Mouse (Mus musculus) CH12.LX (cell line): ENCODE data around the gene Pnpla6. TPM values are rescaled to one million over a fixed set of nuclear protein-coding genes. Genes with fewer than 3 reads are reported as not detected.
"Not testable (repeated sequence)": the region's sequence is repeated elsewhere in the genome, so short reads cannot be mapped to it uniquely, and the experiment has no call there.

Source experiments
- DNase-seq: peaks from one replicate; pipeline ENCODE4 v3.0.0-alpha.2; 2013; ENCODE audit errors: extremely low read depth
- H3K27ac ChIP-seq: 2 replicates; pipeline ENCODE4 v1.5.1; 2012; ENCODE audit warnings: low read depth, mild to moderate bottlenecking, control low read depth, moderate library complexity; ENCODE audit not compliant: insufficient read depth
- H3K27me3 ChIP-seq: replicated peaks from 2 replicates; pipeline ENCODE3; 2012; ENCODE audit warnings: inconsistent platforms
- H3K36me3 ChIP-seq, 2 experiments: replicated peaks in 1 of 2; 2 replicates each; pipeline versions ENCODE3 to v1.6.1; 2012; ENCODE audit warnings: inconsistent platforms in 1 of 2, low read length in 1 of 2, mild to moderate bottlenecking in 1 of 2, mixed read lengths in 1 of 2, moderate library complexity in 1 of 2; ENCODE audit not compliant: control insufficient read depth in 1 of 2, insufficient read depth in 1 of 2
- H3K4me1 ChIP-seq, 2 experiments: 2 replicates each; pipeline ENCODE4 v1.6.1; 2012; ENCODE audit warnings: inconsistent platforms in 1 of 2, moderate library complexity in 1 of 2; ENCODE audit not compliant: insufficient read depth in 2 of 2, control insufficient read depth in 1 of 2
- H3K4me2 ChIP-seq: 2 replicates; pipeline ENCODE4 v1.6.1; 2012; ENCODE audit warnings: low read depth, mild to moderate bottlenecking, control low read depth; ENCODE audit not compliant: poor library complexity, insufficient read depth, severe bottlenecking
- H3K4me3 ChIP-seq, 3 experiments: fragments of 150-350 bp in 1 of 3; sonication (generic) in 1 of 3; replicated peaks in 1 of 3; 2 replicates each; pipeline versions ENCODE3 to v1.5.1; 2011 to 2012; ENCODE audit warnings: low read depth in 2 of 3, low read length in 2 of 3, mild to moderate bottlenecking in 2 of 3, moderate library complexity in 2 of 3, control low read depth in 1 of 3, improper control_type of control experiment in 1 of 3, inconsistent platforms in 1 of 3, mixed read lengths in 1 of 3; ENCODE audit not compliant: poor library complexity in 1 of 3
- H3K79me2 ChIP-seq: replicated peaks from 2 replicates; pipeline ENCODE4 v1.6.1; 2012; ENCODE audit warnings: mild to moderate bottlenecking, moderate library complexity; ENCODE audit not compliant: control insufficient read depth, poor library complexity, insufficient read depth, severe bottlenecking; ENCODE audit errors: extremely low read depth
- H3K9ac ChIP-seq: 2 replicates; pipeline ENCODE4 v1.6.1; 2012; ENCODE audit warnings: low read depth, mild to moderate bottlenecking, control low read depth, moderate library complexity; ENCODE audit not compliant: insufficient read depth
- H3K9me3 ChIP-seq: replicated peaks from 2 replicates; pipeline ENCODE3; 2012; ENCODE audit warnings: low read length, inconsistent platforms, mixed read lengths
- BHLHE40 ChIP-seq: IDR thresholded peaks from 2 replicates; pipeline ENCODE4 v1.6.1; 2011; ENCODE audit warnings: mild to moderate bottlenecking, low read depth, low read length, improper control_type of control experiment
- E2F4 ChIP-seq: IDR thresholded peaks from 2 replicates; pipeline ENCODE4 v1.6.1; 2011; ENCODE audit warnings: low read depth, low read length, improper control_type of control experiment; ENCODE audit not compliant: insufficient replicate concordance
- HCFC1 ChIP-seq: IDR thresholded peaks from 2 replicates; pipeline ENCODE4 v1.6.1; 2012; ENCODE audit warnings: low read depth, mild to moderate bottlenecking, inconsistent platforms, low read length, improper control_type of control experiment
- JUN ChIP-seq: IDR thresholded peaks from 2 replicates; pipeline ENCODE4 v1.6.1; 2011; ENCODE audit warnings: low read depth, mild to moderate bottlenecking, low read length, improper control_type of control experiment, moderate library complexity; ENCODE audit not compliant: insufficient read depth
- JUND ChIP-seq: conservative IDR thresholded peaks from 2 replicates; pipeline ENCODE4 v1.6.1; 2011; ENCODE audit warnings: low read depth, low read length, improper control_type of control experiment
- KAT2A ChIP-seq: IDR thresholded peaks from 2 replicates; pipeline ENCODE4 v1.6.1; 2012; ENCODE audit warnings: low read length, improper control_type of control experiment, inconsistent platforms; ENCODE audit not compliant: insufficient replicate concordance
- MAZ ChIP-seq: IDR thresholded peaks from 2 replicates; pipeline ENCODE4 v1.6.1; 2012; ENCODE audit warnings: low read depth, mild to moderate bottlenecking, inconsistent platforms, low read length, improper control_type of control experiment, moderate library complexity
- MEF2A ChIP-seq: IDR thresholded peaks from 2 replicates; pipeline ENCODE4 v1.6.1; 2014; ENCODE audit warnings: low read depth, mild to moderate bottlenecking, inconsistent platforms, low read length, improper control_type of control experiment, borderline replicate concordance
- MXI1 ChIP-seq: IDR thresholded peaks from 2 replicates; pipeline ENCODE4 v1.6.1; 2011; ENCODE audit warnings: mild to moderate bottlenecking, low read depth, low read length, improper control_type of control experiment
- NRF1 ChIP-seq: IDR thresholded peaks from 2 replicates; pipeline ENCODE4 v1.6.1; 2014; ENCODE audit warnings: low read depth, mild to moderate bottlenecking, inconsistent platforms, low read length, improper control_type of control experiment, moderate library complexity
- PAX5 ChIP-seq: IDR thresholded peaks from 2 replicates; pipeline ENCODE4 v1.6.1; 2012; ENCODE audit warnings: low read length, inconsistent platforms, mixed read lengths
- POLR2A ChIP-seq: IDR thresholded peaks from 2 replicates; pipeline ENCODE4 v1.6.1; 2011; ENCODE audit warnings: low read depth, mild to moderate bottlenecking, improper control_type of control experiment, low read length
- RAD21 ChIP-seq: IDR thresholded peaks from 2 replicates; pipeline ENCODE4 v1.6.1; 2011; ENCODE audit warnings: low read depth, mild to moderate bottlenecking, low read length, improper control_type of control experiment, moderate library complexity
- SIN3A ChIP-seq: IDR thresholded peaks from 2 replicates; pipeline ENCODE4 v1.6.1; 2012; ENCODE audit warnings: low read length, improper control_type of control experiment, inconsistent platforms
- SMC3 ChIP-seq: IDR thresholded peaks from 2 replicates; pipeline ENCODE4 v1.6.1; 2011; ENCODE audit warnings: low read depth, low read length, improper control_type of control experiment
- UBTF ChIP-seq: IDR thresholded peaks from 2 replicates; pipeline ENCODE4 v1.6.1; 2012; ENCODE audit warnings: low read depth, mild to moderate bottlenecking, inconsistent platforms, low read length, improper control_type of control experiment, moderate library complexity
- USF2 ChIP-seq: conservative IDR thresholded peaks from 2 replicates; pipeline ENCODE4 v1.6.1; 2011; ENCODE audit warnings: low read depth, low read length, improper control_type of control experiment
- ZKSCAN1 ChIP-seq: IDR thresholded peaks from 2 replicates; pipeline ENCODE4 v1.6.1; 2012; ENCODE audit warnings: low read depth, inconsistent platforms, low read length, improper control_type of control experiment, borderline replicate concordance
- ZMIZ1 ChIP-seq: IDR thresholded peaks from 2 replicates; pipeline ENCODE4 v1.6.1; 2012; ENCODE audit warnings: low read depth, mild to moderate bottlenecking, inconsistent platforms, low read length, improper control_type of control experiment
- ZNF384 ChIP-seq: IDR thresholded peaks from 2 replicates; pipeline ENCODE4 v1.6.1; 2012; ENCODE audit warnings: low read depth, low read length, improper control_type of control experiment, inconsistent platforms
- dilution Hi-C: fragments of 300-500 bp; cut with MboI; formaldehyde crosslinking; loops from 2 replicates; pipeline ENCODE4 v1.14.3; 2020; ENCODE audit warnings: low sequenced_read_pairs; ENCODE audit not compliant: extremely low pct_unique_long_range_greater_than_20kb, extremely low pct_ligation_motif_present
- in situ Hi-C: fragments of 300-500 bp; cut with MboI; formaldehyde crosslinking; loops from 3 replicates; pipeline ENCODE4 v1.14.3; 2019; ENCODE audit warnings: low sequenced_read_pairs, low pct_ligation_motif_present, low pct_unique_long_range_greater_than_20kb, mixed read lengths
- polyA plus RNA-seq: library from polyadenylated mRNA; unstranded; fragments of >175 nt; gene quantifications from 2 replicates; pipeline ENCODE4 v1.2.1, GENCODE M21; 2012; ENCODE audit warnings: low read depth; ENCODE audit not compliant: insufficient read length
- total RNA-seq, 2 experiments: library from RNA; depleted of rRNA; stranded (reverse); fragments of 300-350 nt in 1 of 2; fragments of >200 nt in 1 of 2; gene quantifications; 2 replicates each; pipeline ENCODE4 v1.2.3; 2012 to 2014

Gene Pnpla6
- total and polyA plus RNA-seq, 3 experiments, result 12.5 to 39.8 (median 29.6) TPM

- Histone ChIP-seq H3K4me3 (no peak overlapping the region), H3K4me1 (0 out of 4 replicates have a peak, but pooled peaks cover 0 to 4% of the 10 kb centered on the region in 2 experiments), H3K27ac (no peak overlapping the region), H3K79me2 (no peaks in the 10 kb centered on the region), H3K9ac (no peak overlapping the region), H3K36me3 (no peaks in the 10 kb centered on the region), H3K9me3 (no peaks in the 10 kb centered on the region), H3K27me3 (peaks cover 34% of the 10 kb centered on the region), H3K4me2 (peak overlapping the region; percentile 25; the same call in 1 of the 2 replicates)
- in situ Hi-C loops, result loop anchor here (10.0 kb wide), 1 partner anchor 48 kb away; the partner anchor contains the start of genes Pcp2, Pet100 and Xab2
- no peak for DNase-seq
- dilution Hi-C loops, result no loop called here
- TF ChIP-seq MEF2A (no peak), KAT2A (no peak), RAD21 (no peak), MAZ (no peak), SIN3A (no peak), ZKSCAN1 (no peak), MXI1 (no peak), POLR2A (no peak), BHLHE40 (no peak), JUND (no peak), HCFC1 (no peak), USF2 (no peak), NRF1 (no peak), SMC3 (no peak), PAX5 (no peak)
These were observed 61.2 kb downstream of the Pnpla6 start for GRCm38 (mm10) chr8:3576211-3576960.

- dilution Hi-C loops, result no loop called here
- Histone ChIP-seq H3K4me2 (no peak overlapping the region), H3K4me3 (no peak overlapping the region), H3K36me3 (no peaks in the 10 kb centered on the region)
- in situ Hi-C loops, result loop anchor here (10.0 kb wide), 1 partner anchor 45 kb away; the partner anchor contains the start of genes Pcp2, Pet100 and Xab2
- TF ChIP-seq MXI1 (no peak), POLR2A (no peak), JUND (no peak), KAT2A (no peak), HCFC1 (no peak), E2F4 (no peak), ZMIZ1 (no peak), UBTF (no peak), ZNF384 (no peak), JUN (no peak)
- TF ChIP-seq, all 38 proteins: peak for 0
- no peak overlapping the region for H3K9ac ChIP-seq
- H3K27me3 ChIP-seq, result peaks cover 28% of the 10 kb centered on the region
- 0 out of 4 replicates have a peak, but pooled peaks cover 0 to 4% of the 10 kb centered on the region in 2 experiments for H3K4me1 ChIP-seq
- no peak for DNase-seq
- no peaks in the 10 kb centered on the region for H3K79me2 ChIP-seq
- no peaks in the 10 kb centered on the region for H3K9me3 ChIP-seq
- no peak overlapping the region for H3K27ac ChIP-seq
These were observed 64.5 kb downstream of the Pnpla6 start for GRCm38 (mm10) chr8:3579390-3580364.

- DNase-seq, H3K9me3 ChIP-seq, H3K27ac ChIP-seq, H3K4me1 ChIP-seq, H3K36me3 ChIP-seq, H3K4me3 ChIP-seq, dilution Hi-C loops, H3K79me2 ChIP-seq, in situ Hi-C loops, H3K4me2 ChIP-seq, H3K9ac ChIP-seq: not testable (repeated sequence)
- H3K27me3 ChIP-seq, result peaks cover 36% of the 10 kb centered on the region
These were observed 66.8 kb downstream of the Pnpla6 start for GRCm38 (mm10) chr8:3581961-3582360.
